Mouse (Mus musculus): ENCODE results near the gene 1110051M20Rik. TPM values are rescaled to one million over a fixed set of nuclear protein-coding genes. Genes with fewer than 3 reads are reported as not detected.
A peak's percentile ranks its signal among the peaks of the same experiment; 100 is the strongest.

Gene 1110051M20Rik
- polyA plus RNA-seq, 1 experiment: 10.3 TPM

GRCm38 (mm10) chr2:91269687-91270133, 174.8 kb downstream of the 1110051M20Rik start:
- H3K4me1 ChIP-seq (replicated peaks; ENCODE audit: control insufficient read depth, insufficient read depth, low read length): peaks cover 8% of the 10 kb centered on the region
- WGBS: 97% methylated on average over 8 of the region's 8 CpGs
- no peak for DNase-seq
- H3K27ac ChIP-seq (ENCODE audit: control insufficient read depth, insufficient read depth, low read length): no peak overlapping the region
- no peaks in the 10 kb centered on the region for H3K27me3 ChIP-seq (ENCODE audit: control insufficient read depth, insufficient read depth, low read length)
- peaks cover 69% of the 10 kb centered on the region for H3K36me3 ChIP-seq (ENCODE audit: control insufficient read depth, insufficient read depth, low read length)
- no peak overlapping the region for H3K4me3 ChIP-seq (ENCODE audit: control insufficient read depth, insufficient read depth, low read length)
- no peak for TF ChIP-seq CTCF (IDR thresholded peaks at IDR 0.05; ENCODE audit: borderline replicate concordance, control insufficient read depth, extremely low read depth, insufficient read depth, low read length, poor library complexity)
- TF ChIP-seq POLR2A (IDR thresholded peaks at IDR 0.05; ENCODE audit: control insufficient read depth, extremely low read depth, insufficient read depth, low read length, poor library complexity): no peak

GRCm38 (mm10) chr2:91268706-91269105, 175.8 kb downstream of the 1110051M20Rik start:
- H3K36me3 ChIP-seq (ENCODE audit: control insufficient read depth, insufficient read depth, low read length): peaks cover 58% of the 10 kb centered on the region
- 94% methylated on average over 2 of the region's 2 CpGs for WGBS
- H3K4me1 ChIP-seq (replicated peaks; ENCODE audit: control insufficient read depth, insufficient read depth, low read length): peaks cover 14% of the 10 kb centered on the region
- no peak for DNase-seq
- H3K27me3 ChIP-seq (ENCODE audit: control insufficient read depth, insufficient read depth, low read length): no peaks in the 10 kb centered on the region
- H3K27ac ChIP-seq (ENCODE audit: control insufficient read depth, insufficient read depth, low read length): no peak overlapping the region
- no peak overlapping the region for H3K4me3 ChIP-seq (ENCODE audit: control insufficient read depth, insufficient read depth, low read length)
- TF ChIP-seq CTCF (IDR thresholded peaks at IDR 0.05; ENCODE audit: borderline replicate concordance, control insufficient read depth, extremely low read depth, insufficient read depth, low read length, poor library complexity): no peak
- TF ChIP-seq POLR2A (IDR thresholded peaks at IDR 0.05; ENCODE audit: control insufficient read depth, extremely low read depth, insufficient read depth, low read length, poor library complexity): no peak

GRCm38 (mm10) chr2:91268042-91268441, 176.5 kb downstream of the 1110051M20Rik start:
- DNase-seq: no peak
- H3K4me3 ChIP-seq (ENCODE audit: control insufficient read depth, insufficient read depth, low read length): no peak overlapping the region
- WGBS: 96% methylated on average over 3 of the region's 3 CpGs
- H3K36me3 ChIP-seq (ENCODE audit: control insufficient read depth, insufficient read depth, low read length): peaks cover 52% of the 10 kb centered on the region
- H3K27me3 ChIP-seq (ENCODE audit: control insufficient read depth, insufficient read depth, low read length): no peaks in the 10 kb centered on the region
- peaks cover 14% of the 10 kb centered on the region for H3K4me1 ChIP-seq (replicated peaks; ENCODE audit: control insufficient read depth, insufficient read depth, low read length)
- no peak overlapping the region for H3K27ac ChIP-seq (ENCODE audit: control insufficient read depth, insufficient read depth, low read length)
- TF ChIP-seq POLR2A (IDR thresholded peaks at IDR 0.05; ENCODE audit: control insufficient read depth, extremely low read depth, insufficient read depth, low read length, poor library complexity) (no peak), CTCF (IDR thresholded peaks at IDR 0.05; ENCODE audit: borderline replicate concordance, control insufficient read depth, extremely low read depth, insufficient read depth, low read length, poor library complexity) (no peak)

GRCm38 (mm10) chr2:91264711-91265681, 179.5 kb downstream of the 1110051M20Rik start, which contains the start of gene Arfgap2:
Gene Arfgap2 (plus strand): TSS chr2:91264974.
- Histone ChIP-seq H3K4me1 (replicated peaks; ENCODE audit: control insufficient read depth, insufficient read depth, low read length) (peaks cover 14% of the 10 kb centered on the region), H3K27me3 (ENCODE audit: control insufficient read depth, insufficient read depth, low read length) (no peaks in the 10 kb centered on the region; the same call in 1 of the 2 replicates), H3K4me3 (ENCODE audit: control insufficient read depth, insufficient read depth, low read length) (peak within 1 kb of the TSS; percentile 92), H3K27ac (ENCODE audit: control insufficient read depth, insufficient read depth, low read length) (peak within 1 kb of the TSS; percentile 63), H3K36me3 (ENCODE audit: control insufficient read depth, insufficient read depth, low read length) (peaks cover 25% of the 10 kb centered on the region)
- peak; percentile 93 for DNase-seq
- WGBS: 3% methylated on average over 72 of the region's 72 CpGs
- peak; percentile 78 for TF ChIP-seq CTCF (IDR thresholded peaks at IDR 0.05; ENCODE audit: borderline replicate concordance, control insufficient read depth, extremely low read depth, insufficient read depth, low read length, poor library complexity)
- peak; percentile 88 for TF ChIP-seq POLR2A (IDR thresholded peaks at IDR 0.05; ENCODE audit: control insufficient read depth, extremely low read depth, insufficient read depth, low read length, poor library complexity)

- Histone ChIP-seq H3K27ac (ENCODE audit: control insufficient read depth, insufficient read depth, low read length) (no peak overlapping the region), H3K27me3 (ENCODE audit: control insufficient read depth, insufficient read depth, low read length) (no peaks in the 10 kb centered on the region; the same call in 1 of the 2 replicates), H3K4me3 (ENCODE audit: control insufficient read depth, insufficient read depth, low read length) (peak overlapping the region; percentile 92; the same call in 1 of the 2 replicates), H3K4me1 (replicated peaks; ENCODE audit: control insufficient read depth, insufficient read depth, low read length) (peaks cover 14% of the 10 kb centered on the region), H3K36me3 (ENCODE audit: control insufficient read depth, insufficient read depth, low read length) (peaks cover 16% of the 10 kb centered on the region)
- TF ChIP-seq POLR2A (IDR thresholded peaks at IDR 0.05; ENCODE audit: control insufficient read depth, extremely low read depth, insufficient read depth, low read length, poor library complexity) (no peak), CTCF (IDR thresholded peaks at IDR 0.05; ENCODE audit: borderline replicate concordance, control insufficient read depth, extremely low read depth, insufficient read depth, low read length, poor library complexity) (no peak)
- DNase-seq: no peak
- WGBS: 97% methylated on average over 17 of the region's 17 CpGs
Observed at GRCm38 (mm10) chr2:91263692-91264660, 180.5 kb downstream of the 1110051M20Rik start.

- WGBS: 93% methylated on average over 1 of the region's 1 CpGs
- H3K4me3 ChIP-seq (ENCODE audit: control insufficient read depth, insufficient read depth, low read length): no peak overlapping the region
- H3K27me3 ChIP-seq (ENCODE audit: control insufficient read depth, insufficient read depth, low read length): peaks cover 24% of the 10 kb centered on the region
- TF ChIP-seq CTCF (IDR thresholded peaks at IDR 0.05; ENCODE audit: borderline replicate concordance, control insufficient read depth, extremely low read depth, insufficient read depth, low read length, poor library complexity): no peak
- TF ChIP-seq POLR2A (IDR thresholded peaks at IDR 0.05; ENCODE audit: control insufficient read depth, extremely low read depth, insufficient read depth, low read length, poor library complexity): no peak
- H3K36me3 ChIP-seq (ENCODE audit: control insufficient read depth, insufficient read depth, low read length): no peaks in the 10 kb centered on the region
- H3K4me1 ChIP-seq (replicated peaks; ENCODE audit: control insufficient read depth, insufficient read depth, low read length): peaks cover 23% of the 10 kb centered on the region
- DNase-seq: no peak
- no peak overlapping the region for H3K27ac ChIP-seq (ENCODE audit: control insufficient read depth, insufficient read depth, low read length)
Observed at GRCm38 (mm10) chr2:91259493-91259892, 185.0 kb downstream of the 1110051M20Rik start.
